Mouse (Mus musculus): ENCODE data around the gene Gabrb2. TPM values are rescaled to one million over a fixed set of nuclear protein-coding genes. Genes with fewer than 3 reads are reported as not detected.

The Gabrb2 gene
- polyA plus RNA-seq, 1 experiment from 2014 or later: 21.9 TPM

DNA sequence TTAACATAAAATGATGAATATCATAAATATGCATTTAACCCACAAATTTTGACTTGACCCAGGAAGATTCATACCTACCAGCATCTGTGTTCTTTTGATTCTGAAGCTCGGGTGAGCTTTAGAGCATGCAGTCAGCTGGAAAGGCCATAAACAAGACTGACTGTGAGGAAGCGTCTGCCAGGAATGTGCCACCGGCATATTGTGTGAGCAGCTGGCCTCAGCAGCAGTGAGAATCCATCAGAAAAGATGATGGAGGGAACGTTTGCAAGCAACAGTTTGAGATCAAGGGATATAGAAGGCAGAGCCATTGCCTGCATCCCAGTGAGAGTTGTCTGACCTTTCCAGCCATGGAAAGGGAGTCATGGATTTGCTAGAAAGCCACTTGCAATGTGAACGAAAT is 230.6 kb downstream of the Gabrb2 start:
- H3K4me3 ChIP-seq (replicated peaks; ENCODE audit: low read length): no peak overlapping the region
- no peaks in the 10 kb centered on the region for H3K4me1 ChIP-seq (replicated peaks; ENCODE audit: control insufficient read depth, insufficient read depth, low read length)
- H3K27me3 ChIP-seq (ENCODE audit: control insufficient read depth, insufficient read depth, low read length): no peaks in the 10 kb centered on the region
- DNase-seq (ENCODE audit: low spot score) (no peak), ATAC-seq (ENCODE audit: low FRiP score) (no peak; the same call in 1 of the 2 replicates)
- H3K36me3 ChIP-seq (replicated peaks; ENCODE audit: control insufficient read depth, insufficient read depth): no peaks in the 10 kb centered on the region
- H3K9ac ChIP-seq: no peak overlapping the region
- 51% methylated on average over 5 of the region's 5 CpGs for WGBS
- no peak overlapping the region for H3K27ac ChIP-seq
- H3K9me3 ChIP-seq (ENCODE audit: control insufficient read depth, low read length): no peaks in the 10 kb centered on the region
- H3K4me2 ChIP-seq (replicated peaks): no peak overlapping the region

- Histone ChIP-seq H3K36me3 (replicated peaks; ENCODE audit: control insufficient read depth, insufficient read depth) (no peaks in the 10 kb centered on the region), H3K4me2 (replicated peaks) (no peak overlapping the region), H3K27me3 (ENCODE audit: control insufficient read depth, insufficient read depth, low read length) (no peaks in the 10 kb centered on the region), H3K4me3 (replicated peaks; ENCODE audit: low read length) (no peak overlapping the region), H3K27ac (no peak overlapping the region), H3K9me3 (ENCODE audit: control insufficient read depth, low read length) (no peaks in the 10 kb centered on the region), H3K4me1 (replicated peaks; ENCODE audit: control insufficient read depth, insufficient read depth, low read length) (no peaks in the 10 kb centered on the region), H3K9ac (no peak overlapping the region)
- DNase-seq (ENCODE audit: low spot score) (no peak), ATAC-seq (ENCODE audit: low FRiP score) (no peak)
Observed at GRCm38 (mm10) chr11:42651572-42651971, 232.0 kb downstream of the Gabrb2 start.

DNA sequence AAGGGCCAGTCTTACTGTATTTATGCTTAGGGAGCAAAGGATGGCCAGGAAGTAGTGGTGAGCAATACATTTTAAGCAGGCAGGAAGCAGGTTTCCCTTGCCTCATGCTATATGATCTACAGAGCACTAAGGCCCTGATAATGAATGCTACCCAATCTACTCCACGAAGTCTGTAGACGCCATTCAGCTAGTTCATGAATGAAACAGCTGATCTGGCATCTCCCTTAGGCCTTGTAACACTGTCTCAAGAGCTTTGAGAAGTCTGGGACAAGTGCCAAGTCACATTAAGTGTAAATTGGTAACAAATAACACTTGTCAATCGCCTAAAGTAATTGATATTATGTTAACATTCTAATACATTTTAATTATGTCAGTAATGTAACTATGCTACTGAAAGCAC is 234.6 kb downstream of the Gabrb2 start:
- Histone ChIP-seq H3K36me3 (replicated peaks; ENCODE audit: control insufficient read depth, insufficient read depth) (no peaks in the 10 kb centered on the region), H3K4me2 (replicated peaks) (no peak overlapping the region), H3K4me3 (replicated peaks; ENCODE audit: low read length) (no peak overlapping the region), H3K9me3 (ENCODE audit: control insufficient read depth, low read length) (no peaks in the 10 kb centered on the region), H3K27ac (no peak overlapping the region), H3K27me3 (ENCODE audit: control insufficient read depth, insufficient read depth, low read length) (no peaks in the 10 kb centered on the region), H3K9ac (no peak overlapping the region), H3K4me1 (replicated peaks; ENCODE audit: control insufficient read depth, insufficient read depth, low read length) (no peaks in the 10 kb centered on the region)
- WGBS: 38% methylated on average over 3 of the region's 3 CpGs
- ATAC-seq (ENCODE audit: low FRiP score) (no peak; the same call in 1 of the 2 replicates), DNase-seq (ENCODE audit: low spot score) (peak; percentile 33)

DNA sequence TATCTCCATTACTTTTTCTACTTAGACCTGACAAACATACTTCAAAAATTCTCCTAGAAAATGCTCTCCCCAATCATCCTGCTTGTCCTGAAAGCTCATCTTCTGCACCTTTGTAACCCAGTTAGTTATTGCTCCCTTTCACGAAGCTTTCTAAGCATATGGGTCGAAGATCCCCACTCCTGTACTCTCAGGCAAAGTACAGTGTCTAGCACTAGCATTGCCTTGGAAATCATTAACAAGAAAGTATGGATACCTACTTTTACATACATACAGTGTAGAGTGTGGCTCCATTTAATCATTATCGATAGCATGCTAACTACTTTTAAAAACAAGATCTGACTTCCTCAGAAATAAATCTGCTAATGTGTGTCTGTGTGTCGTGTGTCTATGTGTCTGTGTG is 249.1 kb downstream of the Gabrb2 start:
- 88% methylated on average over 4 of the region's 4 CpGs for WGBS
- Histone ChIP-seq H3K4me2 (replicated peaks) (no peak overlapping the region), H3K4me1 (replicated peaks; ENCODE audit: control insufficient read depth, insufficient read depth, low read length) (no peaks in the 10 kb centered on the region), H3K27ac (no peak overlapping the region), H3K36me3 (replicated peaks; ENCODE audit: control insufficient read depth, insufficient read depth) (no peaks in the 10 kb centered on the region), H3K9me3 (ENCODE audit: control insufficient read depth, low read length) (no peaks in the 10 kb centered on the region), H3K9ac (no peak overlapping the region), H3K27me3 (ENCODE audit: control insufficient read depth, insufficient read depth, low read length) (no peaks in the 10 kb centered on the region), H3K4me3 (replicated peaks; ENCODE audit: low read length) (no peak overlapping the region)
- no peak for ATAC-seq (ENCODE audit: low FRiP score)
- no peak for DNase-seq (ENCODE audit: low spot score)

Other genes starting within 250 kb of the Gabrb2 start
- gene Gabra1, start 236.8 kb upstream of the Gabrb2 start, polyA plus RNA-seq (2014; fragmentation: Nextera tagmentation; extraction: Ambion mirVana): 18.6 and 24.6 TPM in 2 replicates
- not detected in 2 replicates for gene Gabra6, start 98.7 kb upstream of the Gabrb2 start, polyA plus RNA-seq (2014; fragmentation: Nextera tagmentation; extraction: Ambion mirVana)

Data from hindbrain, embryonic 14.5 days (tissue).